Mouse (Mus musculus) layer of hippocampus, adult 9-11 months (tissue): ENCODE measurements around the gene Gm11639.

ENCODE experiments used
- DNase-seq: peaks from one replicate; pipeline ENCODE4 v3.0.0; 2022

Gene Gm11639

DNA sequence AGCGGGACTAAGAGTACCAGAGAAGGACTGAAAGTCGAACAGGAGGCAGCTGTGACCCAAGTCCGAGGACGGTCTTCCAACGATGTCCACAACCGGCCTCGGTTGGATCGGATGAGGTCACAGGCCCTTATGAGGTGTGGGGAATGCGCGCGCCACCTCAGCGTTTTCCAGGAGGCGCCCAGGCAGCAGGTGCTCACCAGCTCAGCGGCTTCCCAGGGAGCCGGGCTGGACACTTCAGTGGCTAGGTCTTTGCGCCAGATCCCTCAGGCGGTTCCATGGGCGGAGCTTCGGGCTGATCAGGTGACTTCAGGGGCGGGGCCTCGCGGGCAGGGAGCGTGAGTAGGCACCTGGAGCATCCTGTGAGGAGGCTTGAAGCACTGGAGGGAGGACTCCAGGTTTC is at the start of gene Gm11639:
Gene Gm11639 (plus strand): TSS at position 160 of the 400 bp plus-strand sequence.
- DNase-seq: no peak

DNA sequence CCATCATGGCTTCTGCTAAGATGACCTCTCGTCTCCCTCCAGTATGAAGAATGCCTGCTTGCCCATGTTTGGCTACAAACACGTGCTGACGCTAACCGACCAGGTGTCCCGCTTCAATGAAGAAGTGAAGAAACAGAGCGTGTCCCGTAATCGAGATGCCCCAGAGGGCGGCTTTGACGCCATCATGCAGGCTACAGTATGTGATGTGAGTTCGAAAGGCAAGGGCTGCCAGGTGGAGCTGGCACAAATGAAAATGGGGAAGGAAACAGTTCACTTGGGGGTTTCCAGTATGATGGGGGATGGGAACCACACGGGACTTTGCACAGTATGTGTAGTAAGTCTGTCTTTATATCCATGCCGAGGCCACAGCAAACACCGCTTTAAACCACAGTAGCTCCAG is 48.5 kb upstream of the Gm11639 start:
- no peak for DNase-seq

DNA sequence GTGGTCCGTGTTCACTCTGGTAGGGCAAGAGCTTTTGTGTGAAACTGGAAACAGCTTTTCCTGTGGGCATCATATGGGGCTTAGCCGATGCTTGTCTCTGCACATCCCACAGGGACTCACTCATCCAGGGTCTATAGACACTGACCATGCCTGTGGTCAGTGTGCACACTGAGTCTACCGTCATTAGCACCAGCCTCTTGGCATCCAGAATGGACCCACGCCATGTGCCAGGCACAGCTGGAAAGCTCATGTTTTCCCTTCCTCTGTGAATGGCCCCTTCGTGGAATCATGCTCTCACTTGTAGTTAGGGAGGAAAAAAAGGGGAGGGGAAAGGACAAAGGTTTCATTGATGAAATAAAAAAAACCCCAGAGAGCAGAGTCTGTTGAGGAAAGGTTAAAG is 47.5 kb upstream of the Gm11639 start:
- DNase-seq: no peak

DNA sequence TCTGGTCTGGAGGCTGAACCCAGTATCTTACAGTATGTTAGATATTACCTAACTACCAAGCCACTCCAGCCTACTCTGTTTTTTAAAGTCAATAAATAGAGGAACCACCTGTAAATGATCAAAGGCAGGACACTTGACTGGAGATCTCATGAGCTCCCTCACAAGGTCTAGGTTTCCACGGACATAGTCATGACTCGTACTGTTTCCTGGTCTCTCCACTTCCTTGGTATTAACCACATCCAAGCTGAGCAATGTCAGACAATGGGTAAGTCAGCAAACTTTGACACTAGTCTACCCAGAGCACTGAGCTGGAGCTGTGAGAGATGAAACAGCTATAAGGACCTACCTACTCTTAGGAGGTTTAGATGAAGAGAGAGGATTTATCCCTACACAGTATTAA is 46.6 kb upstream of the Gm11639 start:
- DNase-seq: no peak

DNA sequence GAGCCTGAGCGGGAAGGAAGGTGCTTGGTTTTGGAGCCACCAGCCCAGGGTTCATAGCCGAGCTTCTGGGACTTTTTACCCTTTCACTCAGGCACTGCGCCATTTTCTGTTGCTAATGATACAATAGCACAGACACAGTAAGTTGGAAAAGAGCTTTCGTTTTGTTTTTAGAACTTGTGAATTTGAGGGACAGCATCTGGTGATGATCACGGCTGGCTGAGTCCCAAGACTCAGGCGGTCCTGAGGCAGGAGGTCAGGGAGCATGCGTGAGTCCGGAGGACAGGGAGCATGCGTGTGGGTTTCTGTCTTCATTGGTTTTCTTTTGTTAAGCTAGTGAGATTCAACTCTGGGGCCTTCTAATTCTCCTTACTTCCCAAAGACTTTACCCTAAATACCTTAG is 45.9 kb upstream of the Gm11639 start:
- no peak for DNase-seq

DNA sequence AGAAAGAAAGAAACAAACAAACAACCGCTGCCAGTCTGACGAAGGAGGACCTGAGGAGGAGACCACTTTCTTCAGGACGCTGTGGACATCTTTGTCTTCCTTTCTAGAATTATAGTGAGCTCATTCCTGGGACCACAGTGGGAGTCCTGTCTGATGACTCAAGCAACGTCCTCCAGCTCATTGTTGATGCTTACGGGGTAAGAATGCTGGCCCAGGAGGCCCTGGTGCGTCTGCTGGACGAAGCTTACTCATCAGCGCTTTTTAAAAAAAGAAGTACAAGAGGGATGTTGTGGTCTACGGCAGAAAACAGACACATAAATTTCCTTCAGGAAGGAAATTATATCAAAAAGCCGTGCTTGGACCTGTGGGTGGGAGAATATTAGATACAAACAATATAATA is 44.6 kb upstream of the Gm11639 start:
- no peak for DNase-seq

DNA sequence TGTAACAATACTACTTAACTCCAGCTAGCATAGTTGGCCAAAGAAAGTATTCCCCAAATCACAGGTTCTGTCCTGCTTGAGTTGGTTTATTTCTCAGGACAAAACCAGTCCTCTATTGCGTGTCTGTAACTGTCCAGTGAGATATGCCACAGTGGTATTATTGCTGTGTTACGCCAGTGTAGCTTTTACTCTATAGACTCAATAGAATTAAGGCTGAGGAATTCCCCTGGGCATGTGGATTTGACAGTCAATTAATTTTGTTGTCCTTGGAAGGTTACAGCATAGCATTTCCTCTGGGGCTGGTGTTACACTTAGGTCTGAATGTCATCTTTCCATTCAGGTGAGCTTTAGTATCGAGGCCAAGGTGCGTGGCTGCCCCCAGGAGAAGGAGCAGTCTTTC is 42.3 kb upstream of the Gm11639 start:
- DNase-seq: no peak

DNA sequence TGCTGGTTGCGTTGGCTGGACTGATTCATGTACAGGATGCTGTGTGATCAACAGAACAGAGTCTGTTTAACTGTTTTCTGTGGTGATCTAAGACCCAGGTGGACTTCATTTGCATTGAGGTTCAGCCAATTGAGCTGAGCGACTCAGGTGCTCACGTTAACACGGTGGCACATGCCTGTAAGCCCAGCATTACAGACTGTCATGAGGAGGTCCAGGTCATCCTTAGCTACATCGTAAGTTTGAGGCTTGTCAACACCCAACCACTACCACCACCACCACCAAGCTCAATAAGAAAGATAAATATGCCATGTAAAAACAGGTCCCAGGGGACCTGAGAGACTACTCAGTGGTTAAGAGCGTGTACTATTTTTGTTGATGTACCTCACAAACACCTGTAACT is 40.1 kb upstream of the Gm11639 start:
- DNase-seq: no peak

DNA sequence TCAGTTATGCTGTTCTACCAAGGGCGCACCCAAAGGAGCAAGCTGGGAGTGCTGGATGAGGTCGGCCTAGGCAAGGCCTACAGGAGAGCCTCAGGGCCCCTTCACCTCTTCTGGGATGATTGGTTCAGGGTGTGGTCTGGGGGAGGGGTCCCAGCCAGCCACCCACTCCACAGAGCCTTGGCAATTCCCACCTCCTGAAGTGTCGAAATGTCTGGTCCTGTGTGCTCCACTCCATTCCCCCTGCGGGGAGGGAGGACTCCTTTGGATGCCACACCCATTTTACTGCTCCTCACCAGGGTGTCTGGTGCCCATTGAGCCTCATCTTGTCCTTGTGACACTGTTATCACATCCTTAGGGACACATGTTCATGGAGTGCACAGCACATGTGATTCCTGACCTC is 39.3 kb upstream of the Gm11639 start:
- DNase-seq: no peak

DNA sequence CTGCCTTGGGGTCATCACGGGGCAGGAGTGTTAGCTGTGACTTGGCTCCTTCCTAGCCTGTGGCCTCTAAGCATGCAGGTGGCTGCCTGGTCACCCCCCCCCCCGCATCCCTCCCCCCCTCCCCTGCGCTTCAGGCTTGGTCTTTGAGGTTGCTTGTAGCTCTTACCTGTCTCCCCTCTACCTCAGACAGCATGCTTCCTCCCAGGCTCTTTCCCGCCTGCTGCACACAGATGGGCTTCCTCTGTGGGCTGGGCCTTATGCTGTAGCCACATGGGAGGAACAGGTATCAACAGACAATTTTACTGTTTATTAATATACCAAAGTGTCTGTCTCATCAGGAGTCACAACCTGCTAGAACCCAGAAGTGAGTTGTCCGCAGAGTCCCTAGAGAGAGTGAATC is 38.9 kb upstream of the Gm11639 start:
- DNase-seq: no peak

DNA sequence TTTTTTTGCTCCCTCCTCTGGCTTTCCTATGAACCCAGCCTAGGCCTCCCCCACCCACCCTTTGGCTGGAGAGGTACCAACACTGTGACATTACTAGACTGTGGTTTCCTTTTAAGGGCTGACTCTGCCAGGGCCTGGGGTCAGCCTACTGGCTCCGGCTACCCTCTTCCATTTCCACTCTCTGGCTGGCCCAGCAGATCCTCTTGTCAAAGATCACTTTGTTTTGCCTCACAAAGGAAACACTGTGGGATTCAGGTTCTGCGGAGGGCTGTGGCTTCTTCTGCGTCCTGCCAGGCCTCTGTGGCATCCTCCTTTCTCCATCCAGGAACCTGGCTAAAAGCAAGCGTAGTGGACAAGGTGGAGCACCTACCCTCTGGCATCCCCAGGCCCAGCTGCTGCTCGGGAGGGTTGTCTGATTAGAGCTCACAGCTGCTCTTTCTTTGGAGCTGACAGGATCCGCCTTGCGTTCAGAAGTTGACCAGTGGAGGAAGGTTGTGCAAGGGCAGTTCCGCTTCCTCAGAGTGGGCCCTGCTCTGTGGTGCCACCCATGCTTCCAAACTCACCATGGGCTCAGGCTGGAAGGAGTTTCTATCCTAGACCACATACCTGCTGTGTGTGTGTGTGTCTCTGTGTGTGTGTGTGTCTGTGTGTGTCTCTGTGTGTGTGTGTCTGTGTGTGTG is 38.2 kb upstream of the Gm11639 start:
- peak; percentile 30 for DNase-seq

DNA sequence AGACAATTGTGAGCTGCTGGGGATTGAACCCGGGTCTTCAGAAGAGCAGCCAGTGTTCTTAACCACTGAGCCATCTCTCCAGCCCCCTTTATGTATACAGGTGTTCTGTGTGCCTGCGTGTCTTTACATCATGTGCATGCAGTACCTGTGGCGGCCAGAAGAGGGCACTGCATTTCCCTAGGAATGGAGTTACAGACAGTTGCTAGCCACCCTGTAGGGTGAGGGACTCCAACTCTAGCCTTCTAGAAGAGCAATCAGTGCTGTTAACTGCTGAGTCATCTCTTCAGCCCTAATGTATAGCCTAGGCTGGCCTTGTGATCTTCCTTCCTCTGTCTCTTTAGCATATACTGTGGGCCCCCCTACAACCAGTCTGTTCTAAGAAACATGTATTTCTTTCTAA is 36.9 kb upstream of the Gm11639 start:
- no peak for DNase-seq

DNA sequence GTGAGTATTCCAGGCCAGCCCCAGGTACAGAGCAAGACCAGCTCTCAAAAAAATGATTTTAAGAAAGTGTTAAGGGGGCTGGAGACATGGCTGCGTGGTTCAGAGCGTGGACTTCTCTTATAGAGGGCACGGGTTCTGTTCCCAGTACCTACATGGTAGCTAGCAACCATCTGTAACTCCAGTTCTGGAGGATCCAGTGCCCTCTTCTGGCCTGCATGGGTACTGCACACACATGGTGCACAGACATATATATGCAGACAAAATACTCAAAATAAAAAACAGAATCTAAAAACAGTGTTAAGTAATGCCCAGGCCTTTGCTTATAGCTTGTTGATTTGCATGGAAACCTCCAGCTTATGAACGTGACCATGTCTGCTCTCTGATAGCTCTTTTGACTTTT is 24.9 kb upstream of the Gm11639 start:
- DNase-seq: no peak

DNA sequence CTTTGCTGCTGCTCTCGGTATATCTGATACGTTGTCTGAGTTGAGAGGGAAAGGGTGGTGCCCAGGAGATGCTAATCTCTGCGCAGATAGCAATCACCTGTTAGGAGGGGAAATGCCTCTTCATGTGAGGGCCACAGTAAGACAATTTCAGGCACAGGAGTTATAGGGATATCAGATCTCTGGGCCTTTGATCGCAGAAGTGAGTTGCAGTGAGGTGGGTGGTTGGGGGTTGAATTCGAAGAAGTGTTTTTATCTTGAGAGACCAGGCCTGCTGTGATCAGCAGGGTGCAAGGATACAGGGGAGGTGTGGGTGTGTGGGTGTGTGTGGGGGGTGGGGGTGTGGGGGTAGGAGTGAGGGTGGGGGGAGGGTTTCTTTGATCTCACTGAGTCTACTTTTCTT is 24.4 kb upstream of the Gm11639 start:
- no peak for DNase-seq

DNA sequence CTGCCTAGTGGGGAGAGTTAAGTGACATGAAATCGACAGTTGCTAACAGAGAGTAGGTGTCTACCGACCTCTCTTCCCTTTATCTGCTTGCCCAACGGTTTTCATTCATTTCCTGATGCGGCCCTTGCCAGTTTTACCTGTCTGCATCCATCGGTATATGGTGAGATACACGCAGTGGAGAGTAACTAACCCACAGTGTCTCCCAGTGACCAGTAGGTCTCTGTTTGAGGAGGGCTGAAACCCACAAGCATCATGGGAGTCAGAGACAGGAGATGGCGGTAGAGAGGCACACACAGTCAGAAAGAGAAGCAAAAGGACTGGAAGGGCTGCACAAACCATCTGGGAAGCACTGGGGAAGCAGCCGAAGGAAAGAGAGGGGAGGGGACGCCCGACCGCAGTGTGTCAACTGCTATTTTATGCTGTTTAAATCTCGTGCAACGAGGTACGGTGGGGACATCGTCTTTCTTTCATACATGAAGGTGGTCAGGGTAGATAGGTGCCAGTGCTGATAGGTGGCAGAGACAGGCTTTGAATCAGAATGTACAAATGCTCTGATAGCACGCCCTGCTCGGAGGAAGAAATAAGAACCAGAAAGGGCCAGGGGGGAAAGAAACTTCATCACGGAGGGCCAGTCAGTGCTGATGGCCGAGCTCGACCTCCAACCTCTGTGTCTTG is 23.8 kb upstream of the Gm11639 start:
- DNase-seq: peak; percentile 27

DNA sequence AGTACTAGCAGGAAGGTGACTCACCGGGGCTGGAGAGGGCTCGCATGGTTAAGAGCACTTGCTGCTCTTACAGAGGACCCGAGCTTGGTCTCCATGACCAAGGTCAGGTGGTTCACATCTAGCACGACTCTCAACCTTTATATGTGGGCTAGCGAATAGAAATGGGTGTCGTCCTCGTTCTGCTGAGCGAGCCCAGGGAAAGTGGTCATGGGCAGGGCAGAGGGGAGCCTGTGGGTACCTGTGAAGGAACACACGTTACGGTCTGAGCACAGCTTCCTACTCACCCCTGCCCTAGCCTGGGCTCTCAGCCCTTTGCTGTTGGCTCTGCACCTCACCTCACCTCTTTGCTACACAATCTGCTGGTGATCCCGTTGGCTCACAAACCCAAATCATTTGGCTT is 22.9 kb upstream of the Gm11639 start:
- no peak for DNase-seq

DNA sequence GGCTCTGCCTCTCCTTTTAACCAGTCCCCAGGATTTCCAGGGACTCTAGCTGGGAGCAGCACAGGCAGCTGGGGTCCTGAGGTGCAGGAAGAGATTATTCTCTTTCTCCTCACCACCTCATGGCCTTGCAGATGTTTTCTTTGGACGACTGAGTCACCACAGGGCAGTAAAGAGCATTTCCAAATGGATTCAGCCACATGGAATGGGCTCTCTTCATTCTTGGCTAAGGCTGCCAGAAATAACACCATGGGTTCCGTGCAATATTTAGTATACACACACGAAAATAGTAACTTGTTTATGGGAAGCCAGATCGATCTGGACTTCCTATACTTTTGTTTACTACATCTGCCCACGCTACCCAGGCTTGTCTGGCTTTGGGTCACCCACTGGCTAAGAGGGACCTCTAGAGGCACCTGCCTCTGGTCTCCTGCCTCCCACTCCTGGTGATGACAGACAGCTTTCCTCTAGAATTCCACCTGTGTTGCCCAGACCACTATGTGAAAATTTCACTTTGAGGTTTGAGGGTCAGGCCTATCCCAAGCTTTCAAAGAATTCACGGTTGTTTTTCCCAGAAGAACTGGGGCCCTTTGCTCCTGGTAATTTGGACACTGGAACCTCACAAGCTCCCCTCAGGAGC is 22.1 kb upstream of the Gm11639 start:
- no peak for DNase-seq

DNA sequence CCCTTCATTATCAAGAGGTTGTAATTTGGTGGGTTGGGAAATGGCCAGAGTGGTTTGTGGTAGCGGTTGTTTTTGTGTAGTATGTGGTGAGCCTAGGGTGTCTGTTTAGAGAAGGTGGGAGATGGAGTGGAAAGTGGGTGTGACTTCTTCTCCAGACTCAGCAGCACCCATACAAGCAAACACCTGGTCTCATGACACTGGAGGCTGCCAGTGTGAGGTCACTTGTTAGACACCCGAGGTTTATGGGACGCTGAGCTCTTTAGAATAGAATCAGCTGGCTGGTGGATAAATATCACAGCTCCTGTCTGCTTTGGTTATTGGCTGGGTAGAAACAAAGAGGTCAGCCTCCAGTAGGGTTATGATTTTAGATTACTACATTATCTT is 21.6 kb upstream of the Gm11639 start:
- DNase-seq: no peak

DNA sequence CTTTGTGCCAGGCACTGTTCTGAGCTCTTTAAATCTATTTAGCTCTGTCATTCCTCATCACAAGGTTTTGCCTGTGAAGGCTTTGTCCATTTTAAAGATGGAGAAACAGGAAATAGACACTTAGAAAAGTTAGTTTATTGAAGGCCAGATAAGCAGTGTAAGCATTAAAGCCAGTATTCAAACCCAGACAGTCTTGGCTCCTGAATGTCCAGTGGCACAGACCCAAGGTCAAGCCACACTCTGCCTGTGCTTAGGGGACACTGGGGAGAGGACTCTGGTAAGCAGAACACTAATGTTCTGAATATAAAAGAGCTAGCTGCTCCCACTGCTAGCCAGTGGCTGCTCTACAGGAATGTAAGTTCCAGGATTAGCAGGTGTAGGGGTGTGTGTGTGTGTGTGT is 21.1 kb upstream of the Gm11639 start:
- no peak for DNase-seq

DNA sequence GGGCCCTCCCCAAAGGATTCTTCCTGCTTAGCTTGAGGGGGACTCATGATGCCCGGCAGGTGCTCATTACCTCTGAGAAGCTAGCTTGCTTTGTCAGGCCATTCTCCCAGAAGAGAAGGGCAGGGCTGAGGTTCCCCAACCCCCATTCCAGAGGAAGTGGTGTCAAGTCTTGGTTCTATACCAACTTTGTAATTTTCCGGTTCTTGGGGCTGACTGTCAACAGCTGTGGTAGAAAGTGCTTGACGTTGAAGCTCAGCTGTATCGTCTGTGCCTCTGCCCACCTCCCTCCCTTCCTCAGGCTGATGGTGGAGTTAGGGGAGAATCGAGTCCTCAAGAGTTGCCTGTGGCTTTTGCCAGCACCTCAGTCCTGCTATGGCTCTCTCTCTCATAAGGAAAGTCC is 18.1 kb upstream of the Gm11639 start:
- DNase-seq: no peak

DNA sequence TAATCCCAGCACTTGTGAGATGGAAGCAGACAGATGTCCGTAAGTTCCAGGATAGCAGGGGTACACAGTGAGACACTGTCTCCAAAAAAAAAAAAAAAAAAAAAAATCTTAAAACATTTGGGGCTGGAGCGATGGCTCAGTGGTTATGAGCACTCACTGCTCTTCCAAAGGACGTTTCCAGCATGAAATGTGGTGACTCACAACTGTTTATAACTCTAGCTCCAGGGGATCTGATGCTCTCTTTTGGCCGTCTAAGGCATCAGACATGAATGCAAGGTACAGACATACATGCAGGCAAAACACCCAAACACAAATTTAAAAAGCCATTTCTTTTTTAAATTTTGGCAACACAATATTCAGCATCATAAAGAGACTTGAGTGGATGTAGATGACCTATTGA is 12.1 kb upstream of the Gm11639 start:
- no peak for DNase-seq

DNA sequence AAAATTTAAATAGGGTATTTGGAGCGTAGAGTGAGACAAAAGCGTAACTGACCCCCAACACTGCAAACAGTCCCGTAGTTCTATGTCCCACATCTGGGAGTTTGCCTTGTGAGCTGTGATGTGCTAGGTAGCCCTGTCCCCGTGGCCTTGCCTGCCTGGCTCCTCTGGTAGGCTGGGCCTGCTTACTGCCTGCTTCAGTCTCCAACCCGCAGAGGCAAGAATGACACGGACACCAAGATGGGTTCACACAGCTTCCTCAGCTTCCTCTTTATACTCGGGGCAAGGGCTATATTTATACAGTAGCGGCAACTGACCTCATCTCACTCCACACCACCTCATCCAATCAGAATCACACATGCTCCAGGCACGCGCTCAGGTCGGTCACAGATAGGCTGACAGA is 10.7 kb upstream of the Gm11639 start:
- no peak for DNase-seq

DNA sequence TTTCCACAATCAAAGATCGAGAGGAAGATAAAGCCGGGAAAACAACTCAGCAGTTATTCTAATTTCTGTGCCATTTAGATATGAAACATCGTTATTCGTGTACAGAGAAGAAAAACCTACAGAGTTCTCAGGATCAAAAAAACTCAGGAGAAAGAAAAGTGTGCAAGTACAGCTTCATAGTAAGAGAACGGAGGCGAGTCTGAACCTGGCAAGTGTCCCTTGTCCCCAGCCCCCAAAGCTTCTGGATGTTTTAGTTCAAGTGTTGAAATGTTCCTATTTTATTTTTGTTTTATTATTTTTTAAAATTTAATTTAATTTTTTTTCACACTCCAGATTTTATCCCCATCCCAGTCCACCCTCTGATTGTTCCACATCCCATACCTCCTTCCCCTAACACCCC is 7.7 kb downstream of the Gm11639 start:
- DNase-seq: peak; percentile 48

DNA sequence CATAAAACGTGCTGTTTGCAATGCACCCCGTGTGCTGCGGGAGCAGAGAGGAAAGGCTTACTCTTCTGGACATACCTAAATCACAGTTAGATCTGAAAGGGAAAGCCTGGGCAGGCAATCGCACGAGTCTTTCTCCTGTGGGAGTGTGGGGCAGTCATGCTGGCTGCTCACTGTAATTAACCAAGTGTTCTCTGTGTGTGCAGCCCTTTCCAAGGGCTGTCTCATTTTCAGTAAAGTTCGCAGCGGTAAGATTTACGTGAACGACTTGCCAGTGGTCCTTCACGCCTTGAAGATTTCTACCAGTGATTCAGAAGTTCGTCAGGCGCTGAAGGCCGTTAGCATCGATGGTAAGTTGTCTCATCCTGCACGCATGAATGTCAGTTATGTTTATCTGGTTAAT is 18.6 kb downstream of the Gm11639 start:
- no peak for DNase-seq

DNA sequence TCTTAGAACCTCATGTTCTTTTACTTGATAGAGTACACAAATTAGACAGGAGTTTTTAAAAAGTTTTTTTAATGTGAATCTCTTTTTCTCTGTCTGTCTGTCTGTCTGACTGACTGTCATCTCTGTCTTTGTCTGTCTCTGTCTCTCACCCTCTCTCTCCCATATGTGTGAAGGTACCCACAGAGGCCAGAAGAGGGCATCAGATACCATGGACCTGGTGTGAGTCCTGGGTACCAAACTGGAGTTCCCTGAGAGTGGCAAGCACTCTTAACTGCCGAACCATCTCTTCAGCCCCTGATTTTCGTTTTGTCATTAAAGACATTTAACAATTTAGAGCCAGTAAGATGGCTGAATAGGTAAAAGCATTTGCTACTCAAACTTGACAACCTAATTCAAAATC is 21.6 kb downstream of the Gm11639 start:
- DNase-seq: no peak
